Mouse (Mus musculus): ENCODE measurements around the gene Coa4.

Gene Coa4

GRCm38 (mm10) chr7:100504740-100505487, 32.0 kb upstream of the Coa4 start:
- no peak for DNase-seq (ENCODE audit: low read depth, low spot score)

GRCm38 (mm10) chr7:100506494-100506893, 30.4 kb upstream of the Coa4 start:
- DNase-seq (ENCODE audit: low read depth, low spot score), result no peak

GRCm38 (mm10) chr7:100508670-100509069, 28.2 kb upstream of the Coa4 start:
- DNase-seq (ENCODE audit: low read depth, low spot score), result no peak

DNA sequence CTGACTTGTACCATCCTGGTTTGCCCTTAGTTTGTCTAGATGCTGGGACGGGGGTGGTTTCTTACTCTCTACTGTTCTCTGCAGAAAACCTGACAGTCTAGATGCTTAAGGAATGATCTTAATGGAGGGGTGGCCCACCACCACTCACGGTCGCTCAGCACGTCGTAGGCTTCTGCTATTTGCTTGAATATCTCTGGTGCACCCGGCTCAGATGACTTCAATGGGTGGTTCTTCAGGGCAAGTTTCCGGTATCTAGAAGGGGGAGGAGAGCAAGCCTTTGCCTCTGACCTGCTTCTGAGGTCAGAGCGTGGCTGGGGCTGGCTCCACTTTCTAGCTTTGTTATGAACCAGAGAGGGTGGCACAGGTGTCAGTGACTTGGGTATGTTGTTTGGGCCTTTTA, 25.3 kb upstream of the Coa4 start:
- no peak for DNase-seq (ENCODE audit: low read depth, low spot score)

DNA sequence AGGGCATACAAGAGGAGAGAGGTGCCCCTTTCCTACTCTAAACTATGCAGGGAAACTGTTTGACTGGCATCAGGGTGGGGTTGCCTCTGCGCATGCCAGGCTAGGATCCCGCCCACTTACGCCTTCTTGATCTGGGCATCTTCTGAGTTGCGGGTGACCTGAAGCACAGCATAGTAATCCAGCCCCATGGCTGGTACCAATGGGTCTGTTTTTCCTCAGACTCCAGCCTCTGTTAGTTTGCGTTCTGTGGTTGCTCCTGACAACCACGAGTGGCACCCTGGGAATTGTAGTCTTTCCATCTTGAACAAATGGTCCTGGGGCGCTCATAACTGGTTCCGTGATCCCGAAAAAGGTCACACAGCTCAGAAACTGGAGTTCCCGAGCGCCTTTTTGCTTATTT, 22.3 kb upstream of the Coa4 start, which contains the start of gene Dnajb13:
Gene Dnajb13, minus strand, starts transcription at position 388 of the 400 bp plus-strand sequence.
- no peak for DNase-seq (ENCODE audit: low read depth, low spot score)

GRCm38 (mm10) chr7:100520204-100520603, 16.7 kb upstream of the Coa4 start:
- no peak for DNase-seq (ENCODE audit: low read depth, low spot score)

GRCm38 (mm10) chr7:100520663-100521285, 16.1 kb upstream of the Coa4 start:
- DNase-seq (ENCODE audit: low read depth, low spot score), result no peak

- DNase-seq (ENCODE audit: low read depth, low spot score), result no peak
Observed at GRCm38 (mm10) chr7:100522222-100522621, 14.6 kb upstream of the Coa4 start.

DNA sequence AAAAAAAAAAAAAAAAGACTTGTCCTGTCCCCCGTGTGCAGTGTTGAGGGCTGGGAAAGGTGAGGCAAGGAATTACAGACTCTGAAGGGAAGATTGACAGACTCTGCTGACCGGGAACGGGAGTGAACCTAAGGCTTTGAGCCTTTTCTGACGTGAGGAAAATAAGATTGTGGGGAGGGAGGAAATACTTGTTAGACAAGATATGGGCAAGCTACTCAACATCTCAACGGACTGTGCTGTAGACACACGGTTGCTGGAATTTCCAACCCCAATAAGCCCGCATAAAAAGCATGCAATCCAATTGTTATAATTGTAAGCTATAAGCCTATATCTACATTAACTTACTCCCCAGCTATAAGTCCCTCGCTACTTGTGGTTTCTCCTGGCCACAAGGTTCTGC, 12.2 kb upstream of the Coa4 start:
- DNase-seq (ENCODE audit: low read depth, low spot score), result no peak

- no peak for DNase-seq (ENCODE audit: low read depth, low spot score)
Observed at GRCm38 (mm10) chr7:100530766-100531165, 6.1 kb upstream of the Coa4 start.

DNA sequence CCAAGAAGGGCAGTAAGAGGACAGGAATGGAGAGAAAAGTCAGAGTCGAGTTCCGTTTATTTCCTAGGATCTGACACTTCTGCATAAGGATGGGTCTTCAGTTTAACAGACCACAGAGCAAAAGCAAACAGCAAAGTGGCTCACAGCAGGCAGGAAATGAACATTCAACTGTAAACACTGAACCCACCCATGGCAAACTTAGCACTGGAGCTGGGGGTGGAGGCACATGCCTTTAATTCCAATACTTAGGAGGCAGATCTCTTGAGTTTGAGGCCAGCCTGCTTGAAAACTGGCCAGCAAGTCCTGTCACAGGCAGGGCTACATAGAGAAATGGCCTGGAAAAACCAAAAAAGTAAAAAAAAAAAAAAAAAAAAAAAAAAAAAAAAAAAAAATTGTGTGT, 3.4 kb upstream of the Coa4 start:
- DNase-seq (ENCODE audit: low read depth, low spot score), result no peak

- DNase-seq (ENCODE audit: low read depth, low spot score), result no peak
Observed at GRCm38 (mm10) chr7:100534216-100534615, 2.7 kb upstream of the Coa4 start.

- DNase-seq (ENCODE audit: low read depth, low spot score), result no peak
Observed at GRCm38 (mm10) chr7:100535831-100536230, 1.0 kb upstream of the Coa4 start.

DNA sequence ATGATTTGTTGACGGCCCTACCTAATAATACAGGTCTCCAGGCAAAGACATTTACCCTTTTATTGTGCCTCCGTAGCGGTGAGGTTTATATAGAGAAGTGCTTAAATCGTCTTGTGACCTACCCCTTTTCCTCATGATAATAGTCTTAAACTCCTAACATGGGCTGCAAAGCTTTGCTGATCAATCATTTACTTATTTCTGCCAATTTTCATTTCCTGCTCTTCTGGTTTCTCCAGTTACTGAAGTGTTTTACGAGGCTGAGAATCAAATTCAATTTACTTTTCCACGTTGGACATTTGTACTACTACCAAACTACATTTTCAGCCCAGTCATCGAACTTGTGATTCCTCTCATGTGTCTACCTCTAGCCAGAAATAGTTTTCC, 640 bp downstream of the Coa4 start:
- DNase-seq (ENCODE audit: low read depth, low spot score), result no peak

- DNase-seq (ENCODE audit: low read depth, low spot score), result no peak
Observed at GRCm38 (mm10) chr7:100539516-100539915, 2.6 kb downstream of the Coa4 start.

DNA sequence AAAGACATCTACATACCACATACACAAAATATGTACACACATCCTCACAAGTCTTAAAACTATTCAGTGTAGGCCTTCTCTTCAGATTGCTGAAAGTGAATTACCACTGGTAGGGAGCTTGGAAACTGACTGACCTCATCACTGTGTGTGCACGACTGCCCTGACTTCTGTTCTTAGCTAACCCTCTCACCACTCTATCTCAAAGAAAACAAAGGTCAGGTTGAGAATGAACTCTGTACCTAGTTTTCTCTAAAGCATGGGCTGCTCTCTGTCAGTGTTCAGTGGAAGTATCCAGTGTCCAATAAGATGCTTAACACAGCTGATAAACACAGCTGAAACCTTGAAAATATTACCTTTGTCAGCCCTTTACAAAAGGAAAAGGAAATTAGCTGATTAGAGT, 7.6 kb downstream of the Coa4 start:
- DNase-seq (ENCODE audit: low read depth, low spot score), result no peak

DNA sequence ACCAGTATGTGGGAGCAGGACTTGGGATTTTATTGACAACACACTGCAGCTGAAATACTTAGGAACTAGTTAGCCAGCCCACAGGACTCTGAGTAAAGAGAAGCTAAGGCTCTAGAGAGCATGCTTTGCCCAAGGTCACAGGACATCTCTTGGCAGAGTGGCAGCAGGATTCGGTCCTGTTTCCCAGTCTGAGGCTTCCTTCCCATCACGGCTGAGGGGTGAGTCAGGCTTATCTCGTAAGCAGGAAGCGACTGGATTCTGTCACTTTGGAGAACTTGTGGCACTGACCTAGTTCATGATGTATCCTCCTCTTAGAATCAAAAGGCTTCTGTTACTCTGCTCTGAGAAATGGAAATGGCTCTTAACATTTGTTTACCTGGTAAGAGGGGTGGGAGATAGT, 10.8 kb downstream of the Coa4 start:
- DNase-seq (ENCODE audit: low read depth, low spot score), result no peak

DNA sequence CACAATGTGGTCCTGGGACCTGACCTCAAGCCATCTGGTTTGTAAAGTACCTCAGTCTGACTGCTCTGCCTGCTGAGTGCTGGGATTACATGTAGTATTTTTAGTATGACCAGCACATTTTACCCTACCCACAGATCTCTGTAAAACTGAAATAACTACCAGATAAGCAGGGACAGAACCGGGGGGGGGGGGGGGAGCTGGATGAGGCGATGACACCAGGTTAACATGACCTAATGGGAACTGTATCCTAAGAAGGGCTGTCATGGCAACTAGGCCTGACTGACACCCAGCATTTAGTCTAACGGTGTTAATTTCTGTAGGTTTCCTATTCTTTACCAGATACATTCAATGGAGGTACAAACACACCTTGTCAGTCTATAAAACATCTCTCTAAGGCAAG, 12.9 kb downstream of the Coa4 start:
- no peak for DNase-seq (ENCODE audit: low read depth, low spot score)

GRCm38 (mm10) chr7:100550338-100551007, 13.6 kb downstream of the Coa4 start:
- DNase-seq (ENCODE audit: low read depth, low spot score), result no peak

DNA sequence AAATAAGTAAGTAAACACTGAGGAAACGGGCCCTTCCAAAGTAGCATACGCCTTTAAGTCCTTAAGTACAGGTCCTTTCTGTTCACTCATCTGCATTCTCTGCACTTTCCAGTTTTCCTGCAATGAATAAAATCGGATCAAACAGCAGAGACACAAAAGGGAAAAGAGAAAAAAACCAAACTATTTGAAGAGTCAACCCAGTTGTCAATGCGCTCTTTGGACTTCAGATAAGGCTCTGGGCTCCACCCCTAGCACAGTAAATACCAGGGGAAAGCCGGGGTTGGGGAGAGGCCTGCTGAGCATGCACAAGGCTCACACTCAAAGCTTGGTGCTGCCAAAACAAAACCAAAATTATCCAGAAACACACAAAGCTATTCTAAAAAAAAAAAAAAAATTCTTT, 18.1 kb downstream of the Coa4 start:
- DNase-seq (ENCODE audit: low read depth, low spot score), result no peak

DNA sequence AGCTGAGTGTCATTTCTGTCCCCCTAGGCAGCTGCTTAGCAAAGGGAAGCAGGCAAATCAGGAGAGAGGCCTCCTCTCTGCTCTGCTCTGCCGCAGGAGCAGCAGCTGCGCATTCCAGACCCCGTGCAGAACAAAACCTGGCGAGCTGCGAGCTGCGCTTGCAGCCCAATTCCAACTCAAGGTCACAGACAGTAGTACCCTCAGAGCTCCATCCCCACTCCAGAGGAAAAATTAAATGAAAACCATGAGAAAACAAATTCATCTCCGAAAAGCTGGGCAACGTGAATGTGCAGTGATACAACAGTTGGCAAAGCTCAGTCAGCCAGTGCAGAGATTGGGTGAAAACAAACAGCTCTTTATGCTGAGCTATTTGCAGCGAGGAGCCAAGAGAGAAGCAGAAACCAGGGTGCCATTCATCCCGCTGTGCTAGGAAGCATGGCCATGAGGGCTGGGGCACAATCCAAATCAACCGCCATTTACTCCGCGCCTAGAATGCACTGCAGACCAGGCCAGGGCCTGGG, 18.6 kb downstream of the Coa4 start:
- DNase-seq (ENCODE audit: low read depth, low spot score), result no peak

GRCm38 (mm10) chr7:100557241-100557640, 20.4 kb downstream of the Coa4 start:
- no peak for DNase-seq (ENCODE audit: low read depth, low spot score)

DNA sequence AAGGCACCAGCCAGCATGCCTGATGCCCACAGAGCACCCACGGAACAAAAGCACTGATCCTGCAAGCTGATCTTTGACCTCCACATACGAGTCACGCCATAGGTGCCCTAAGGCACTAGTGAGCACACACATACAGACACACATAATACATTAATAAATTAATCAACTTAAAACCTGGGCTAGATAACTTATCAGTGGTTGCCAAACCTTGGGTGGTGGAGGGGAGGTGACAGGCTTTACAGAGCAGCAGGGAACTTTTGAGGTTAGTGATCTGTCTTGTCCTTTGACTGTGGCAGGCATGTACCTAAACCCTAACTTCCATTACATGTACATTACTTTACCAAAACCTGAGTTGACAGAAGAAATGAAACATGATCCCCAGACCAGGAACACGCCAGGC, 22.5 kb downstream of the Coa4 start:
- DNase-seq (ENCODE audit: low read depth, low spot score), result no peak

Measured in WW6 (cell line).